Mouse (Mus musculus): ENCODE data around the gene Zeb2.

GRCm38 (mm10) chr2:45130461-45131156, 13.4 kb upstream of the Zeb2 start:
- no peak for TF ChIP-seq CTCF (IDR thresholded peaks at IDR 0.05; ENCODE audit: control insufficient read depth, insufficient read depth, insufficient replicate concordance, low read depth, low read length)
- no peak for TF ChIP-seq POLR2A (IDR thresholded peaks at IDR 0.05; ENCODE audit: control insufficient read depth, low read depth, low read length)

Data from testis, adult 2 months (tissue).